Mouse (Mus musculus): ENCODE data around the gene Cd37.

The Cd37 gene

DNA sequence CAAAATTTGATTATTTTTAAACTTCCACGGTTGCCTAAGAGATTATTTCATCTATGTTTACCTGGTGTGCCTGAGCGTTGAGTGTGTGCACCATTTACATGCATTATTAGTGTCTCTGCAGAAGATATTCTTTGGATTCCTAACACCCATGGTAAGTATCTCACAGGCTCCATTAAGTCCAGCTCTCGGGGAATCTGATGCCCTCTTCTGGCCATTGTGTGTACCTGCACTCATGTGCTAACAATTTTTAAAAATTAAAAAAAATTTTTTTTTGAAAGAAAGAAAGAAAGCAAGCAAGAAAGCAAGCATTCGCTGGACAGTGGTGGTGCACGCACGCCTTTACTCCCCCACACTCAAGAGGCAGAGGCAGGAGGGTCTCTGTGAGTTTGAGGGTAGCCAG, 30.7 kb downstream of the Cd37 start:
- in situ Hi-C loops (cut with MboI; ENCODE audit: unreplicated experiment in 2 of 2): loop anchor here in 1 of 2 experiments (5.0 kb wide), 1 partner anchor 94 kb away; no protein-coding TSS in a partner anchor

DNA sequence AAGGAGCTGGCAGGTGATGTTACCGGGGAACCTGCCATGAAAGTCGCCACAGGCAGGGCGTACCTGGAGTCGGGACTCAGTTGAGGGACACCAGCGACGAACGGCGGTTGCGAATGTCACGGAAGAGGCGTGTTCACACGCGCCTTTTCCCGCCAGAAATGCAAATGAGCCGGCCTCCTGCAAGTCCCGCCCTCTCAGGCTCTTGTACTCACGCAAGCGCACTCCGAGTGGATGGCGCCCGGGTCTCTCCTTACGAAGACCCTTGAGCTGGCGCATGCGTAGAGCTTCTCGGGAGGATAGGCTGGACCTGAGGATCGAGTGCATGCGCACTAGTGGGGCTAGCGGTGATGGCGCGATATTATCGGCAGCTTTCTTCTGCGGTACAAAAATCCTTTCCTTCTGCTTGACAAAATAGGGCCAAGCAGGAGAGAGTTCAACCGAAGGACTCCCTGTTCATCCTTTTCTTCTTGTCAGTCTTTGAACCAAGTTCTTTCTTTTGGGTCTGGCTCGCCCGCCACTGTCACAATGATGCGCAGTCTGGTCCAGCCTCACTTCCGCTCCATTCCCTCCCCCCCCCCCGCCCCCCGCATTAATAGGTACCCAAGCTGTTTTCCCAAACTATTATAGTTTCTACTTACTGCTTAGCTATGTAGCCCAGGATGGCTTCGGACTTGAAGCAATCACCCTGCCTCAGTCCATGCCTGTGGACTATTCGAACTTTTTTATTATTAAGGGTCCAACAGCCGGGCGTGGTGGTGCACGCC, 34.4 kb downstream of the Cd37 start, which contains the start of gene Ccdc155:
Ccdc155 (minus strand) TSS at position 513 of the 764 bp plus-strand sequence.
- in situ Hi-C loops (cut with MboI; ENCODE audit: unreplicated experiment in 2 of 2): loop anchor here (5.0 kb wide), 4 partner anchors 33 to 122 kb away; partner anchors contain the start of gene Cd37 (in 1 of the 2)

DNA sequence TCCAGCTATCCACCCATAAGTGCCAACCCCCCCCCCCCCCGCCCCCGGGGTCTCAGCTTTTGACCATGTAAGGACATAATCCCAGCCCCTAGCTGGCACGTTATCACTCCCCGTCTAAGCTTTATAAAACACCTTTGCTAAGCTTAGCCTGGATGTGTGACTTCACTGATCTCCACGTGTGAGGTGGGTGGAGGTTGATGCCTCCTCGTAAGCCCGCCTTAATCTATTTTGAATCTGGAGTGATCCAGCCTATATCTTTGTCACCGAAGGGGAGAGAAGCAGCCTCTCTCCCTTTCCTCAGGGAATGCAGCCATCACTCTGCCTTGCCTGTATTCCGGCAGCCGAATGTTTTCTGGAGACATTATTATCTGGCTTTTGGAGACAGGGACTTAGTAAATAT, 36.3 kb downstream of the Cd37 start:
- in situ Hi-C loops (cut with MboI; ENCODE audit: unreplicated experiment in 2 of 2): loop anchor here (5.0 kb wide), 3 partner anchors 35 to 120 kb away; partner anchors contain the start of gene Cd37 (in 1 of the 2)

DNA sequence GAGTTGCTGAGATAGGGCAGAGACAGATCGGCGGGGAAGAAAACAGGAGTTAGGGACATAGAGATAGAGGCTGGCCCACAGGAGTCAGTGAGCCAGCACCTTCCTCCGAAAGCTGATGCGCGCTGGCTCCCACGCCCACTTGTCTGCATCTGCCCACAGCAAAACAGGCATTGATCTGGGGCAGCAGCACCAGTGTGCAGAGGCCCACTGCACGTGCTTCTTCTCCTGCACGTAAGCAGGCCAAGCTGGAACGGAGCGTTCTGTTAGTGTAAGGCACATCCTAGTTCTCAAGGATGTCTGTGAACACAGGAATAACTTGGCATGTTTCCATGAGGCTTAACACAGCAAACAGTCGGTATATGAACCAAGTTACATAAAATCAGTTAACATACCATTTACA, 40.0 kb downstream of the Cd37 start:
- in situ Hi-C loops (cut with MboI; ENCODE audit: unreplicated experiment in 2 of 2): loop anchor here in 1 of 2 experiments (5.0 kb wide), 1 partner anchor 42 kb away; no protein-coding TSS in a partner anchor

DNA sequence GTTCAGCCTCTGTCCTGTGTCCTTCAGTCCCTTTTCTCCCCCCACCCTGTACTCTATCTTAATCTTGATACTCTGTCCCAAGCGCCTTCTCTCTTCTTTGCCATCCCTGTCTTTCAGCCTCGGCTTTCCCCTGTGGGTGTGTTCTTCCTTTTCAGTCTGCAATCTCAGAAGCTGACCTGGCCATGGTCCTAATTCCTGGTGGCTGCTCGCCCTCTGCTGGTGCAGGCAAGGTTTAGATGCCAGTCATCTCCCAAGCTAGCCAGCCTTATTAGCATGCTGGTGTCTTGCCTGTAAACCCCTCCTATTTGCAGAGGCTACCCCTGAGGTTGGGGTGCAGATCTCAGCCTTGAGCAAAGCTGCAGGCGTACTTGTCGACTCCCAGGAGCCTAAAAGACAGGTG, 40.5 kb downstream of the Cd37 start:
- in situ Hi-C loops (cut with MboI; ENCODE audit: unreplicated experiment in 2 of 2): loop anchor here in 1 of 2 experiments (5.0 kb wide), 1 partner anchor 41 kb away; no protein-coding TSS in a partner anchor

DNA sequence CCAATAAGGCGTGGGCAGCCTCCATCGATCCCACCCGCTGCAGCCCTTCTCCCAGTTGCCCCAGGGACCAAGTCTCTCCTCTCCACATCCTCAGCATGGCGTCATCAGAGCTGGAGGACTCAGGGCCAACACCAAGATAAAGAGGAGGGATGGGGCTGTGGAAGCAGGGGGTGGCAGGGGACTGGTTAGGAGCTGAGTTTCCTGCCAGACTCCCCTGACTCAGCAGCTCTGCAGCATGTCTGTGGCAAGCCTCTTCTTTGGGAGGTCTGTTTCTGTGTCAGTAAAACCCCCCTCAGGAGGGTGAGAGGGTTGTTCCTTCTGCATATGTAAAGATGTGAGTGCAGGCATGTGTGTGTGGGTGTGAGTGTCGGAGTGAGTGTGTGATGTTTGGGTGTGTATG, 41.9 kb downstream of the Cd37 start:
- in situ Hi-C loops (cut with MboI; ENCODE audit: unreplicated experiment in 2 of 2): loop anchor here in 1 of 2 experiments (5.0 kb wide), 1 partner anchor 40 kb away; no protein-coding TSS in a partner anchor

DNA sequence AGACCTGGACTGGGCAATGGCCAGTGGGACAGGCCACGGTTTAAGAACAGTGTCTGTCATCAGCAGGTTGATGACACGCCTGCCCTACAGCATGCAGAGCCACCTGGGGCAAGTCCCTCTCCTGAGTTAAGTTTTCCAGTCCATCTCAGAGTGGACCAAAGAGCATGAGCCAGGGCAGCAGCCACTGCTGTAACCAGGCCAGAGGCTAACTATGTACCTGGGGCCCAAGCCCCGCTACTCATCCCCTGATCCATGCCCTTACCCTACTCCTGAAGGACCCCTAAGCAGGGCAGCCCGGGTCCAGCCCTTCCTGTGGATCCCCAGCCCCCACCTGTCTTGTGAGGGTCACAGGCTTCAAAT, 42.8 kb downstream of the Cd37 start:
- in situ Hi-C loops (cut with MboI; ENCODE audit: unreplicated experiment in 2 of 2): loop anchor here in 1 of 2 experiments (5.0 kb wide), 1 partner anchor 39 kb away; no protein-coding TSS in a partner anchor

DNA sequence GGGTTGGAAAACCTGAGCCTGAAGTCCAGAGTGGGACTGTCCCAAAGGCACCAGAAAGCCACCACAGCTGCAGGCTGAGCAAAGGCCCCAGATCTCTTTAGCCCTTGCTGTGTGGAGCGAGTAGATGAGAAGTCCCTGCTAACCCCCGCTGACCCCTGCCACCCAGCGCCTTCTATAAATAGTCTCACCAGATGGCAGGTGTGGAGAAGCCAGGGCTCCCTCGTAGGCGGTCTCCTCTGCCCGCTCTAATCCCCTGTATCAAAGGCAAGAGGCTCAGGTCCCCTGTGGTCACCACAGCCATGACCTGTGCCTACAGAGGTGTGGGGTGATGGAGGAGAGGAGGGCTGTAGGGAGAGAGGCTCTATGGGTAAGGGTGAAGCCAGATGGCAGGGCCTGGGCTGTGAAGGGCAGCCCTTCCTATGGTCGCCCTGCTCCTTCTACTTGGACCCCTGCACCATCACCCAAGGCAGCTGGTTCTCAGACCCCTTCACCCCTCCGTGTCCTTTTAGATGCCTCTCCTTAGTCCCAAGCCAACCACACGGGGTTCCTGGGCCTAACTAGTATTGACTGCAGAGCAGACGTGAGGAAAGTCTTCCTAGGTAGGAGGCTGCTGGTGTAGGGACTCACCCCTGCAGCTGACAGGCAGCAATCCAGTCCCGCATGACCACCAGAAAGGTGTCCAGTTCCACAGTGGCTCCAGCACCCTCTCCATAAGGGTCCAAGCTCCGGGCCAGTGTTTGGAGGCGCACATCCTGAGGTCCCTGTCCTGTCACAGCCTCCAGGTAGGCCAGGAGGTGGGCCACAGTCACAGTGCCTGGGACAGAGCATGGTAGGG, 43.4 kb downstream of the Cd37 start:
- in situ Hi-C loops (cut with MboI; ENCODE audit: unreplicated experiment in 2 of 2): loop anchor here in 1 of 2 experiments (5.0 kb wide), 1 partner anchor 38 kb away; no protein-coding TSS in a partner anchor

DNA sequence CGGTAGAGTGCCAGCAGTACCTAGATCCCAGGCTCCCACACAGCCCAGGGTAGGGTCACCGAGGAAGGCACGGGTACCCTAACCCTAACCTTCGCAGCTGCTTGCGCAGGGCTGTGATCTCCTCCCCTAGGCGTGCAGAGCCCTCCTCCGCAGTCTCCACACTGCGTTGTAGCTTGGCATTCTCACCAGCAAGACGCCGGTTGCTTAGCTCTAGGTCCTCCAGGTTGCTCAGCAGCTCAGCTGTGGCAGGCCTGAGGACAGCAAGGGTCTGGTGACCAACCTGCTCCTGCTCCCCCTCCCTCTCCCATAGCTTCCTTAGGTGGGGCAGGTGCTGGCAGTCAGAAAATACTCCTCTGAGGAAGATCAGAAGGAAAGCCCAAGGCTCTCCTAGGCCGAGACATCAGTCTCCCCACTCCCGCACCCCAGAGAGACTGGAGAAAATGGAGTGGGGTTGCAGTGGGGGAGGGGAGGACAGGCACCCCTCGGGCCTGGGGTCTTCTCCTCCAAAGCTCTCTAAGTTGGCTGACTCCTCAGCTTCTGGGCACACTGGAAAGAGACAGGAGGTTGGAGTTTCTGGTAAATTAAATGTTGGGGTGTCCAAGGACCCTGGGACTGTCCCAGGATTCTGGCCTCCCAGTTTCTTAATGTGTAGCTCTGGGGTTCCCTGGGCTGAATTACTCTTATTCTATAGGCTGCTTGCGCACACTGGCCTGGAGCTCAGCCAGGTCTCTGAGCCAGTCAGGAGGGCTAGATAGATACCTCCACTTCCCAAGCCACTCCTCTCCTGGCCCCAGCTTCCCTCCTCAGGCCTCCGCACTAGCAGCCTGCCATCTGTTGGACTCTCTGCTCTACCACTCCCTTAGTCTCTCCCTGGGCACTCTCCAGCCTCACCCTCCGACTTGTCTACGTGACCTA, 44.8 kb downstream of the Cd37 start:
- in situ Hi-C loops (cut with MboI; ENCODE audit: unreplicated experiment in 2 of 2): no loop called here

DNA sequence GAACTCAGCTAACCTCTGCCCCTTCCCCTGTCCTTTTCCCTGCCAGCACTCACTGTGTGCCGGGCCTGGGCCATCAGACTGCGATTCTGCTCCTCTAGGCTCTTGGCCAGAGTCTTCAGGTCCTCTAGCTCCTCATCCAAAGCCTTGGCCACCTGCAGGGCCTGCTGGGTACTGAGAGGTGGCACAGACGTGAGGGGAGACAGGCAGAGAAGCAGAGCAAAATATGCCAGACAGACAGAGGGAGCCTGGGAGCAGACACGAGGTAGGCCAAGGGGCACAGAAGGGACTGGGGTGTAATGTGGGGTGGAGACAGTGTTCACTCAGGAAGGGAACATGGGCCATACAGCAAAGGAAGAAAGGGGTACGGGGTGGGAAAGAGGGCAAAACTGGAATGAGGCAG, 45.5 kb downstream of the Cd37 start:
- in situ Hi-C loops (cut with MboI; ENCODE audit: unreplicated experiment in 2 of 2): no loop called here

DNA sequence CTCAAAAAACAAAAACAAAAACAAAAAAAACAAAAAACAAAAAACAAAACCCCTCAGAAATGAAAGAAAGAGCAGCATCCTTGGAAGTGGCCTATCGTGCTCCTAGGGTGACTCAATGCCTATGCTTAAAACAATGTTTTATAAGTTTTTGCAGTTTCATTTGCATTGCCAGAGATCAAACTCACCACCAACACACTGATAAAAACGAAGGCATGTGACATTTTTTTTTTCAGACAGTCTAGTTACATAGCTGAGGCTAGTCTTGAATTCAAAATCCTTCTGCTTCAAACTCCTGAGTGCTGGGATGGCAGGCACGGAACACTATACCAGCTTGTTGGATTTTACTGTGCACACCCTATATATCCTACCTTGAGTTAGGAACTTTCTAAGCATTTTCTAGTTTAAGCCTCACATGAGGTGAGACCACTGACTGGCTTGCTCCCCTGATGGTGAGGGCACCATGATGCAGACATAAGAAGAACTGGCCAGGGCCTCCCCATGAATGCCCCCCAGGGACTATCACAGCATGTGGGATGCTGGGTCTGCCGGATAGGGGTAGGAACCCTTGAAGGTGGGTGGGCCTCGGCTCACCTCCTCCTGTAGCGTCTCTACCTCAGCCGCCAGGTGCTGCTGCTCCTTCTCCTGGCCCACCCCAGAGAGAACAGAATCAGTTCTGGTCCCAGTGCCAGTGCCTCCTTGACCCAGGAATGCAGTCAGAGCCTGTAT, 46.2 kb downstream of the Cd37 start:
- in situ Hi-C loops (cut with MboI; ENCODE audit: unreplicated experiment in 2 of 2): no loop called here

DNA sequence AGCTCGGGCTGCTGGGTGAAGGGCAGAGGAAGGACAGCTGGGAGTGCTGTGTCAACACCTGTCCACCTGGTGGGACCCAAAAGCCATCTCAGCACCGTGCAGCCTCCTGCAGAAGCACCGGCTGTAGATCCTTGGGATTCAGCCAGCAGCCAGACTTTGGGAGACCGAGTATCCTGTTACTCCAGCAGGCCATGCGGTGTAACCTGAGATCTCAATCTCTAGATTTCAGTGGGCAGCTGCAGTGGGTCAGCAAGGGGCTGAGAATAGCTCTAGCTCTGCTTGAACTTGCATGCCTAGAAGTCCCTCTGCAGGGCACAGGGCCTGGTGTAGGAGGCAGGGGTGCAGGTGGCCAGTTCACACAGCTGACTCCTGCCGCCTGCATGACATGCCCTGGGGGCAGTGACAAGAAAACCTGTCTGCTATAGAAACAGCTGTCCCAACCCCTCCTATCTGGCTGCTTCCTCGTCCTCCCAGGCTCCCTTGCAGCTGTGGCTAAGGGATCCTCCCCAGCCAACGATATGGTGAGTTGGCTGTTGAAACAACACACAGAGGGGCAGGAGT, 47.0 kb downstream of the Cd37 start:
- in situ Hi-C loops (cut with MboI; ENCODE audit: unreplicated experiment in 2 of 2): no loop called here

DNA sequence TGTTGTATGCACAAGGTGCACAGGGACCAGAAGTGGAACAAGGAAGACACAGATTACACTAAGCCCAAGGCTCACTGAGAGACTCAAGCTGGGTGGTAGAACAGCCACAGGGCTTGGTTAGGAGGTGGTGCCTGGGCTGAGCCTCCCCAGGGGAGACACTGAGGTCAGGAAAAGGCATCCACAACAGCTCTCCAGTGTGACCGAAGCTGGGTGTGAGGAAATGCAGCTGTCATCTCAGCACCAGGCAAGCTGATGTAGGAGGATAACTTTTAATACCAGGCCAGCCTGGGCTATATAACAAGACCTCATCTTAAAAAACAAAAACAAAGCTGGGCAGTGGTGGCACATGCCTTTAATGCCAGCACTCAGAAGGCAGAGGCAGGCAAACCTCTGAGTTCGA, 47.8 kb downstream of the Cd37 start:
- in situ Hi-C loops (cut with MboI; ENCODE audit: unreplicated experiment in 2 of 2): no loop called here

DNA sequence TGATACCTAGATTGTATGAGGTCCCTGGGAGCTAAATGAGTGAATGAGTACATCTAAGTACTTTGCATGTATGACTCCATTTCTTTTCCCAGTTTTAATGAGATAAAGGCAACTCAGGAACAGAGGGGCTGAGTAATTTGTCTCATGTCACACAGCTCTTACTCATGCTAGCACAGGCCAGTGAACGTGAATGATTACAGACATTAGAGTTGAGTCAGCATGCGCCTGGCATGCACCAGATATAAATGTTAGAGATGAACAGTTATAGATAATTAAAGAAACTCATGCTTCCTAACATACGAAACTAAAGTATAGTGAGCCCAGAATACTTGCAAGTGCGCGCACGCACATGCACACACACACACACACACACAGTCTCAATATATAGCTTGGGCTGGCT, 48.7 kb downstream of the Cd37 start:
- in situ Hi-C loops (cut with MboI; ENCODE audit: unreplicated experiment in 2 of 2): no loop called here

DNA sequence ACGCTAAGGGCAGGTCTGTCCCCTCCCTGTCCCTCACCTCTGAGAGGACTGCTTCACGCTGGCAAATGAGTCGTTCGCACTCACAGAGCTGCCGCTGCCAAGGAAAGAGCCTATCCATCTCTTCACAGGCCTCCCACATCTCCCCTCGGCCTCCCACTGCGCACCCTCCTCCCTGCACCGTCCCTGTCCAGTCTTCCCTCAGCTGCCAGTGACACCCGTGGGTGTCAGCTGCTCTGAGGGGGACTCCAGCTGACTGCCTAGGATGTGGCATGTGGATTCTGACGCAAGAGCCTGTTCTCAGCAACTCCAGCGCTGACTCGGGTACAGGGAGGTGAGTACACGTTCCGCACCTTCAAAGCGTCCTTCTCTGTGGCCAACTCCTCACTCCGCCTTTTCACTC, 49.3 kb downstream of the Cd37 start:
- in situ Hi-C loops (cut with MboI; ENCODE audit: unreplicated experiment in 2 of 2): no loop called here

DNA sequence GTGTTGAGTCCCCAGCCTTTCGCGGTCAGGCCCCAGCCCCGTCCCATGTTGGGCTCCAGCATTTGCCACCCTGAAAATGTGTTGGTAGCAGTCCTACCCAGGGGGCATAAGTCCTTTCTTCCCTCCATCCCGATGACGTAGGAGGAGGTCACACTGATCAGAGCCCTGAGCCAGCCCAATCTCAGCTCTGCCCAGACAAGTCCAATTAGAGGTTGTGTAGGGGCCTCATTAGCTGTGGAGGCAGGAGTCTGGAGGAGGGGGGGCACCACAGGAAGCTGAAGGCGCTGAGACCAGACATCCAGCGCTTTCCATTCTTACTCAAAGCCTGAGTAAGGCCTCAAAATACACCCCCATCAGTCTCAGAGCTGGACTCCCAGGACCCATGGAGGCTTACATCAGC, 53.0 kb downstream of the Cd37 start:
- in situ Hi-C loops (cut with MboI; ENCODE audit: unreplicated experiment in 2 of 2): no loop called here

DNA sequence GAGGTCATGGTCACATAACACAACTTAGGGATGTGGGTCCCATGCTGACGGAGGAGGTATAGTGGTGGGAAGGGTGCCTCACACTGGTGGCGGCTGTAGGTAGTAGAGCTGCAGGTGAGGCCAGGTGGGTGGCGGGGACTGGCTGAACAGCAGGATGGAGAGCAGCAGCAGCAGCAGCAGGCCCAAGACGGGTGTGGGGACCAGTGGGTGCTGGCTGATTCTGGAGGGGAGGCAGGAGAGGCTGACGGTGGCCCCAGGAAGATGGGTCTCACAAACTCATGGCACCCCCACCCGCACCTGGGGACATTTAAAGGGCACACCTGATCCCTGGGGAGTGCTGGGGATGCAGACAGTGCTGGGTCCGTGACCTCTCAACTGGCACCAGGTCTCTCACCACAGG, 55.2 kb downstream of the Cd37 start:
- in situ Hi-C loops (cut with MboI; ENCODE audit: unreplicated experiment in 2 of 2): no loop called here
